Mouse (Mus musculus) testis, adult 2 months (tissue): Measurements from ENCODE around the gene 1700113H08Rik.

ENCODE experiments used
- CTCF ChIP-seq: fragments of 200-500 bp; IDR thresholded peaks from 2 replicates; pipeline ENCODE4 v1.5.1; 2012; ENCODE audit warnings: low read depth, mild to moderate bottlenecking, inconsistent platforms, low read length, moderate library complexity; ENCODE audit not compliant: control insufficient read depth, insufficient read depth, insufficient replicate concordance
- POLR2A ChIP-seq: fragments of 200-500 bp; IDR thresholded peaks from 2 replicates; pipeline ENCODE4 v1.6.1; 2012; ENCODE audit warnings: low read depth, mild to moderate bottlenecking, inconsistent platforms, low read length, moderate library complexity; ENCODE audit not compliant: control insufficient read depth

- no peak for TF ChIP-seq CTCF
- TF ChIP-seq POLR2A: no peak
Observed at GRCm38 (mm10) chr10:87271724-87272123, 213.9 kb downstream of the 1700113H08Rik start.
